Mouse (Mus musculus): ENCODE results near the gene Rap1gap2. TPM values are rescaled to one million over a fixed set of nuclear protein-coding genes. Genes with fewer than 3 reads are reported as not detected.

The Rap1gap2 gene
- total and polyA plus RNA-seq, 3 experiments: 5.8 to 10.1 TPM; not detected in 1

GRCm38 (mm10) chr11:74457194-74457593 lies 153.5 kb downstream of the Rap1gap2 start:
- no peak for DNase-seq (ENCODE audit: low read depth, low spot score)
- TF ChIP-seq MAFK (IDR thresholded peaks at IDR 0.05; ENCODE audit: borderline replicate concordance, low read depth, low read length) (no peak), ZC3H11A (IDR thresholded peaks at IDR 0.05; ENCODE audit: low read depth, low read length) (no peak), E2F4 (IDR thresholded peaks at IDR 0.05; ENCODE audit: borderline replicate concordance, low read depth, low read length) (no peak), KAT2A (conservative IDR thresholded peaks at IDR 0.05; ENCODE audit: low read depth, low read length) (no peak), EP300 (IDR thresholded peaks at IDR 0.05; ENCODE audit: low read depth in 1 of 2, low read length in 2 of 2) (no peak)
- H3K9me3 ChIP-seq (replicated peaks; ENCODE audit: insufficient read depth, low read length): no peaks in the 10 kb centered on the region
- no peaks in the 10 kb centered on the region for H3K4me1 ChIP-seq (ENCODE audit: control insufficient read depth in 1 of 2, insufficient read depth in 2 of 2, low read length in 2 of 2)
- H3K4me3 ChIP-seq (ENCODE audit: control insufficient read depth in 1 of 2, insufficient read depth in 1 of 2, low read depth in 2 of 2, low read length in 2 of 2): no peak overlapping the region
- H3K9ac ChIP-seq (ENCODE audit: control insufficient read depth, low read depth, low read length, poor library complexity, severe bottlenecking): no peak overlapping the region
- H3K27ac ChIP-seq (ENCODE audit: control insufficient read depth, low read depth, low read length): no peak overlapping the region
- H3K36me3 ChIP-seq (ENCODE audit: control insufficient read depth in 1 of 2, insufficient read depth in 2 of 2, low read length in 2 of 2): no peaks in the 10 kb centered on the region
- no peaks in the 10 kb centered on the region for H3K27me3 ChIP-seq (ENCODE audit: control insufficient read depth in 1 of 2, insufficient read depth in 2 of 2, low read length in 2 of 2)
- H3K79me2 ChIP-seq (ENCODE audit: control insufficient read depth, insufficient read depth, low read length, poor library complexity): no peaks in the 10 kb centered on the region

GRCm38 (mm10) chr11:74448556-74448955 lies 162.2 kb downstream of the Rap1gap2 start:
- no peak for DNase-seq (ENCODE audit: low read depth, low spot score)
- H3K9me3 ChIP-seq (replicated peaks; ENCODE audit: insufficient read depth, low read length): no peaks in the 10 kb centered on the region
- no peak overlapping the region for H3K4me3 ChIP-seq (ENCODE audit: control insufficient read depth in 1 of 2, insufficient read depth in 1 of 2, low read depth in 2 of 2, low read length in 2 of 2)
- H3K27me3 ChIP-seq (ENCODE audit: control insufficient read depth in 1 of 2, insufficient read depth in 2 of 2, low read length in 2 of 2): no peaks in the 10 kb centered on the region
- no peaks in the 10 kb centered on the region; a peak in 1 of 4 replicates for H3K36me3 ChIP-seq (ENCODE audit: control insufficient read depth in 1 of 2, insufficient read depth in 2 of 2, low read length in 2 of 2)
- H3K79me2 ChIP-seq (ENCODE audit: control insufficient read depth, insufficient read depth, low read length, poor library complexity): no peaks in the 10 kb centered on the region
- H3K9ac ChIP-seq (ENCODE audit: control insufficient read depth, low read depth, low read length, poor library complexity, severe bottlenecking): no peak overlapping the region
- H3K27ac ChIP-seq (ENCODE audit: control insufficient read depth, low read depth, low read length): no peak overlapping the region
- H3K4me1 ChIP-seq (ENCODE audit: control insufficient read depth in 1 of 2, insufficient read depth in 2 of 2, low read length in 2 of 2): no peaks in the 10 kb centered on the region
- no peak for TF ChIP-seq RCOR1 (IDR thresholded peaks at IDR 0.05; ENCODE audit: low read depth, low read length)
- no peak for TF ChIP-seq MAZ (IDR thresholded peaks at IDR 0.05; ENCODE audit: low read depth, low read length)
- no peak for TF ChIP-seq USF1 (IDR thresholded peaks at IDR 0.05; ENCODE audit: low read depth, low read length)
- TF ChIP-seq ELF1 (IDR thresholded peaks at IDR 0.05; ENCODE audit: low read depth, low read length): no peak
- TF ChIP-seq MEF2A (IDR thresholded peaks at IDR 0.05; ENCODE audit: extremely low read depth, insufficient replicate concordance, low read depth, low read length, poor library complexity, severe bottlenecking): no peak
- no peak for TF ChIP-seq BHLHE40 (IDR thresholded peaks at IDR 0.05; ENCODE audit: borderline replicate concordance, low read depth, low read length)
- no peak for TF ChIP-seq GATA1 (IDR thresholded peaks at IDR 0.05; ENCODE audit: low read depth, low read length)
- TF ChIP-seq USF2 (IDR thresholded peaks at IDR 0.05; ENCODE audit: borderline replicate concordance in 1 of 2, insufficient read depth in 1 of 2, low read depth in 1 of 2, low read length in 2 of 2): no peak
- TF ChIP-seq SMC3 (IDR thresholded peaks at IDR 0.05; ENCODE audit: low read depth, low read length): no peak
- TF ChIP-seq CHD1 (IDR thresholded peaks at IDR 0.05; ENCODE audit: low read depth, low read length): no peak
- no peak for TF ChIP-seq RAD21 (IDR thresholded peaks at IDR 0.05; ENCODE audit: low read depth, low read length)
- TF ChIP-seq POLR2A (IDR thresholded peaks at IDR 0.05; ENCODE audit: control insufficient read depth in 1 of 2, insufficient read depth in 1 of 2, low read depth in 1 of 2, low read length in 2 of 2, poor library complexity in 1 of 2): no peak
- TF ChIP-seq POLR2AphosphoS5 (IDR thresholded peaks at IDR 0.05; ENCODE audit: borderline replicate concordance, low read depth, low read length): no peak
